Mouse (Mus musculus) heart, adult 2 months (tissue): Measurements from ENCODE around the gene 2200002J24Rik. TPM values are rescaled to one million over a fixed set of nuclear protein-coding genes. Genes with fewer than 3 reads are reported as not detected.
"Not testable (repeated sequence)": the region's sequence is repeated elsewhere in the genome, so short reads cannot be mapped to it uniquely, and the experiment has no call there.

ENCODE experiments used
- DNase-seq, 2 experiments: peaks; one replicate each; pipeline ENCODE4 v3.0.0; 2021
- H3K27ac ChIP-seq: fragments of 200-600 bp; 2 replicates; pipeline ENCODE4 v1.8.1; 2022
- H3K27me3 ChIP-seq: fragments of 200-500 bp; 2 replicates; pipeline ENCODE4 v1.6.1; 2012; ENCODE audit warnings: mild to moderate bottlenecking, low read length, inconsistent platforms, mixed read lengths; ENCODE audit not compliant: control insufficient read depth, insufficient read depth
- H3K36me3 ChIP-seq: fragments of 200-500 bp; 2 replicates; pipeline ENCODE4 v1.6.1; 2012; ENCODE audit warnings: low read length, inconsistent platforms; ENCODE audit not compliant: control insufficient read depth, insufficient read depth
- H3K4me1 ChIP-seq: fragments of 200-500 bp; 2 replicates; pipeline ENCODE4 v1.6.1; 2011; ENCODE audit warnings: low read length; ENCODE audit not compliant: control insufficient read depth, insufficient read depth
- H3K4me3 ChIP-seq: fragments of 200-600 bp; 2 replicates; pipeline ENCODE4 v1.8.1; 2022
- H3K79me2 ChIP-seq: fragments of 200-500 bp; replicated peaks from 2 replicates; pipeline ENCODE4 v1.6.1; 2012; ENCODE audit warnings: mild to moderate bottlenecking, inconsistent platforms, low read length, moderate library complexity, mixed read lengths; ENCODE audit not compliant: control insufficient read depth, insufficient read depth
- H3K9ac ChIP-seq: fragments of 200-500 bp; 2 replicates; pipeline ENCODE4 v1.6.1; 2012; ENCODE audit warnings: low read depth, mild to moderate bottlenecking, control low read depth, inconsistent platforms, low read length, mixed read lengths
- CTCF ChIP-seq: fragments of 200-600 bp; IDR thresholded peaks from 2 replicates; pipeline ENCODE4 v1.8.1; 2022; ENCODE audit warnings: antibody characterized with exemption, mild to moderate bottlenecking, moderate library complexity
- EP300 ChIP-seq: fragments of 200-500 bp; IDR thresholded peaks from 2 replicates; pipeline ENCODE4 v1.6.1; 2011; ENCODE audit warnings: low read depth, low read length, control low read depth; ENCODE audit not compliant: insufficient read depth
- POLR2A ChIP-seq: fragments of 200-500 bp; IDR thresholded peaks from 2 replicates; pipeline ENCODE4 v1.6.1; 2011; ENCODE audit warnings: mild to moderate bottlenecking, low read depth, low read length, control low read depth; ENCODE audit not compliant: insufficient read depth
- WGBS: fragments of 180-500 bp; shearing (Covaris S2); methylation state at CpG from one replicate; pipeline ENCODE4 v1.1.7; 2018; 5-methylcytosine and 5-hydroxymethylcytosine counted together
- intact Hi-C: fragments of 180-260 bp; cut with DNase I; formaldehyde crosslinking; loops from one replicate; pipeline ENCODE4 v1.15.1; 2025
- polyA plus RNA-seq: library from polyadenylated mRNA; depleted of rRNA; stranded (reverse); fragments of >200 nt; gene quantifications from 2 replicates; pipeline ENCODE4 v1.2.3, GENCODE M21; 2012
- total RNA-seq, 2 experiments: library from RNA; stranded (reverse); gene quantifications; 2 replicates each; pipeline ENCODE4 v1.2.3; 2021

The 2200002J24Rik gene
- total and polyA plus RNA-seq, 3 experiments: not detected

DNA sequence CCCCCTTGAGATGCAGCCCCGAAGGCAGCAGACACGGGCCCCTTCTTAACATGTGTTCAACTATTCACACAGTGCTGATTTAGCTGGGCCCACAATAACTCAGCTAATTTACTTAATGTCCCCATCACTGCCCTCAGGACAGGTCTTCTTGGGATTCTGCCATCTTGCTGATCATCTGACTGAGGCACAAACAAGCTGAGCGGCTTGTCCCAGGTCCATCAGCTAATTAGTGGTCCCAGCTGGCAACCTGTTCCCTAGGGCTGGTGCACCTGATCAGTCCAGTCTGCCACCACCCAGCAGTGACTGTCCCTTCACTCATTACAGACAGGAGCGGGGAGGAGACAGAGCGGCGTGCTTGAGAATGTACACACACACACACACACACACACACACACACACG, 22.6 kb downstream of the 2200002J24Rik start:
- peaks cover 3% of the 10 kb centered on the region; the same call in 1 of the 2 replicates for H3K27me3 ChIP-seq
- no peaks in the 10 kb centered on the region for H3K4me1 ChIP-seq
- 86% methylated on average over 7 of the region's 7 CpGs for WGBS
- intact Hi-C loops: no loop called here
- no peak for DNase-seq
- no peaks in the 10 kb centered on the region for H3K79me2 ChIP-seq
- no peak overlapping the region for H3K4me3 ChIP-seq
- H3K27ac ChIP-seq: no peak overlapping the region
- H3K36me3 ChIP-seq: no peaks in the 10 kb centered on the region
- H3K9ac ChIP-seq: no peak overlapping the region
- TF ChIP-seq POLR2A (no peak), CTCF (no peak), EP300 (no peak)

DNA sequence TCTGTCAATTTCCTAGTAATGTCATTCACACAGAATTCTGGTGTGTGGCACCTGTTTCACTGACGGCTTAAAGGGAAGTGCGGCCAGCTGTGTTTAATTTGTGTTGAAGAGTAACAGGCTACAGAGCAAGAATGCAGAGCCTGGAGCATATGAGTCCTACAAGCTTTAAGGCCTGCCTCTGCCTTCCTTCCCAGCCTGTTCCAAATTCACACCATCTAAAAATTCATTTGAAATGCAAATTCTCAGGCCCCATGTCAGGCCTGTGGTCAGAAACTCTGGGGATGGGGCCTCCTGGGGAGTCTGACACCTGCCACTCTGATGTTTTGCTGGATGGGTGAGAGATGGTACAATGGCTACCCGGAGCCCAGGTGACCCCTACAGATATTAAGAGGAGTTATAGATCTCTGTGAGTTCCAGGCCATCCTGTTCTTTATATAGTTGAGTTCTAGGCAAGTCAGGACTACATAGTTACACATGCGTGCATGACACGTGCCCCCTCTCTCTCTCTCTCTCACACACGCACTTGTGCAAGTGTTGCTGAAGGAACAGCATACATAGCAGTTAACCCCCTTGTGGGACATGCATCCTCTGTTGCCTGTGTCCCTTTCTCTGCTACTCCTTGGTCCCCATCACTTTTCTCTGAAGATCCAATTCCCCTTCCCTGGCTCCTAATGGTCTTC, 24.7 kb downstream of the 2200002J24Rik start:
- H3K9ac ChIP-seq: no peak overlapping the region
- no peaks in the 10 kb centered on the region for H3K79me2 ChIP-seq
- 70% methylated on average over 6 of the region's 6 CpGs for WGBS
- no peak for DNase-seq
- intact Hi-C loops: no loop called here
- peaks cover 2% of the 10 kb centered on the region for H3K4me1 ChIP-seq
- no peak overlapping the region for H3K27ac ChIP-seq
- no peak for TF ChIP-seq EP300
- no peak for TF ChIP-seq CTCF
- H3K27me3 ChIP-seq: no peaks in the 10 kb centered on the region
- H3K4me3 ChIP-seq: no peak overlapping the region
- no peaks in the 10 kb centered on the region for H3K36me3 ChIP-seq

DNA sequence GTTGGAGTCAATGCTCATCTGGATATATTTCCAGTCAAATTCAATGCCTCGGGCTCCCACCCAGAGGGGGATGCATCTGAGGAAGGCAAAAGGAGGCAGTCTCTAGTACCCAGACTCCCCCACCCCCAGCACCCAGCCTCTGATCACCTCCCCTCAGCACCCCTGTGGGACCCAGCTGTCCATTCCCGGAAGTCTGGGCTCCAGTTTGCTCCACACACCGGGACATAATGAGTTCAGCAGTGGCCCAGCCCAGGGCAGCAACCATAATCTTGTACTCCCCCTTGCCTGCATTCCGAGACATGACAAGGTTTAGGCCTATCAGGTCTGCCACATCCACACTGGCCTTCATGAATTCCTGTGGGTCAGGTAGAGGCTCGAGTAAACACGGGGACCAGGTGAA, 29.5 kb downstream of the 2200002J24Rik start:
- Histone ChIP-seq H3K27me3 (no peaks in the 10 kb centered on the region), H3K4me1 (peaks cover 5% of the 10 kb centered on the region), H3K4me3 (peak overlapping the region; percentile 86; the same call in 1 of the 2 replicates), H3K27ac (peak overlapping the region; percentile 93), H3K36me3 (no peaks in the 10 kb centered on the region; the same call in 1 of the 2 replicates), H3K79me2 (no peaks in the 10 kb centered on the region), H3K9ac (no peak overlapping the region)
- 83% methylated on average over 6 of the region's 6 CpGs for WGBS
- no peak for TF ChIP-seq POLR2A
- TF ChIP-seq EP300: no peak
- no peak for TF ChIP-seq CTCF
- intact Hi-C loops: loop anchor here (5.0 kb wide), 1 partner anchor 76 kb away; the partner anchor contains the start of gene Rbm42
- DNase-seq: no peak

GRCm38 (mm10) chr7:30728739-30729395, 30.1 kb downstream of the 2200002J24Rik start:
- Histone ChIP-seq H3K9ac (peak overlapping the region; percentile 92), H3K4me3 (peak overlapping the region; percentile 86), H3K36me3 (no peaks in the 10 kb centered on the region; the same call in 1 of the 2 replicates), H3K27me3 (no peaks in the 10 kb centered on the region), H3K4me1 (peaks cover 5% of the 10 kb centered on the region), H3K27ac (peak overlapping the region; percentile 93), H3K79me2 (no peaks in the 10 kb centered on the region)
- 5% methylated on average over 26 of the region's 26 CpGs for WGBS
- no peak for DNase-seq
- intact Hi-C loops: loop anchor here (1.0 to 5.0 kb wide), 2 partner anchors 64 to 77 kb away; partner anchors contain the start of gene Rbm42
- no peak for TF ChIP-seq EP300
- TF ChIP-seq POLR2A: no peak
- TF ChIP-seq CTCF: no peak

DNA sequence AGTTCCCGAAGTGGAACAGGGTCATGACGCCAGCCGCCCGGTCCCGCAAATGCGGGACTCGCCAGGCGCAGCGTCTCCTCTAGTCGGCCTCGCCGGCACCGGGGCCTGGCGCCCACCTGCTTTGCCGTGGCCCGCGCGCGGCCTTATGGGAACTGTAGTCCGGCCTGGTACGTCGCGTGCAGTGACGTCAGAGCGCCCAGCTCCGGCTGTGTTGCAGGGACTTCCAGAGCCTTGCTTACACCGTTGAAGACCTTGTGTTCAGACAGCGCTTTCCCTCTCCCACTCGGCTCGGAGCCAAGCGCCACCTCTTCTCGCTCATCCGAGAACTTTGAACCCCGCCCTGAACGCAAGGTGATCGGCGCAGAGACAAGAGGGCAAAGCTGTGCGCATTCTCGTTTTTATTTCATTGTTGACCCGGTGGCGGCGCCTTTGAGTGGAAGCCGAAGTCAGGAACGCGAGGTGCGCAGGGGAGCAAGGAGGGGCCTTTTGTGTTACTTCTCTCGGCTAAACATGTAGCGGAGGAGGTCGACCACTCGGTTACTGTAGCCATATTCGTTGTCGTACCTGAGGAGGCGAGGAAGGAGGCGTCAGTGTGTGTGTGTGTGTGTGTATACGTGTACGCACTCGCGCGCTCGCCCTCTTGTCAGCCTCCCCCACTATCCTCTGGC, 30.8 kb downstream of the 2200002J24Rik start, which contains the start of gene Tmem147:
Gene Tmem147, minus strand, starts transcription at position 145 of the 668 bp plus-strand sequence.
- DNase-seq: peak; percentile 96 to 99
- intact Hi-C loops: loop anchor here (1.0 to 5.0 kb wide), 2 partner anchors 64 to 77 kb away; partner anchors contain the start of gene Rbm42
- Histone ChIP-seq H3K79me2 (no peaks in the 10 kb centered on the region), H3K4me1 (peaks cover 5% of the 10 kb centered on the region), H3K9ac (peak within 1 kb of the TSS; percentile 92), H3K36me3 (no peaks in the 10 kb centered on the region; the same call in 1 of the 2 replicates), H3K4me3 (peak within 1 kb of the TSS; percentile 86), H3K27ac (peak within 1 kb of the TSS; percentile 93), H3K27me3 (no peaks in the 10 kb centered on the region)
- under 1% methylated on average over 60 of the region's 60 CpGs for WGBS
- TF ChIP-seq EP300 (peak; percentile 78; the same call in 1 of the 2 replicates), POLR2A (peak; percentile 86), CTCF (peak; percentile 55)

- H3K4me3 ChIP-seq: peak overlapping the region; percentile 28; the same call in 1 of the 2 replicates
- intact Hi-C loops: not testable (repeated sequence)
Measured at GRCm38 (mm10) chr7:30730064-30730722, 31.5 kb downstream of the 2200002J24Rik start.

More at GRCm38 (mm10) chr7:30730064-30730722, 31.5 kb downstream of the 2200002J24Rik start:
- H3K27me3 ChIP-seq, H3K36me3 ChIP-seq, H3K79me2 ChIP-seq, H3K4me1 ChIP-seq, DNase-seq: not testable (repeated sequence)
- Histone ChIP-seq H3K27ac (peak overlapping the region; percentile 15; the same call in 1 of the 2 replicates), H3K9ac (peak overlapping the region; percentile 67)
- 19% methylated on average over 17 of the region's 22 CpGs for WGBS
